Mouse (Mus musculus) CD4-positive, CD25-positive, alpha-beta regulatory T cell (primary cell): ENCODE data around the gene Tbce. TPM values are rescaled to one million over a fixed set of nuclear protein-coding genes. Genes with fewer than 3 reads are reported as not detected.

Source experiments
- polyA plus RNA-seq: library from polyadenylated mRNA; unstranded; fragments of 100-300 nt; shearing (Covaris generic); gene quantifications from one replicate; pipeline ENCODE4 v1.2.1, GENCODE M21; 2017

Gene Tbce
- 100 TPM for polyA plus RNA-seq

DNA sequence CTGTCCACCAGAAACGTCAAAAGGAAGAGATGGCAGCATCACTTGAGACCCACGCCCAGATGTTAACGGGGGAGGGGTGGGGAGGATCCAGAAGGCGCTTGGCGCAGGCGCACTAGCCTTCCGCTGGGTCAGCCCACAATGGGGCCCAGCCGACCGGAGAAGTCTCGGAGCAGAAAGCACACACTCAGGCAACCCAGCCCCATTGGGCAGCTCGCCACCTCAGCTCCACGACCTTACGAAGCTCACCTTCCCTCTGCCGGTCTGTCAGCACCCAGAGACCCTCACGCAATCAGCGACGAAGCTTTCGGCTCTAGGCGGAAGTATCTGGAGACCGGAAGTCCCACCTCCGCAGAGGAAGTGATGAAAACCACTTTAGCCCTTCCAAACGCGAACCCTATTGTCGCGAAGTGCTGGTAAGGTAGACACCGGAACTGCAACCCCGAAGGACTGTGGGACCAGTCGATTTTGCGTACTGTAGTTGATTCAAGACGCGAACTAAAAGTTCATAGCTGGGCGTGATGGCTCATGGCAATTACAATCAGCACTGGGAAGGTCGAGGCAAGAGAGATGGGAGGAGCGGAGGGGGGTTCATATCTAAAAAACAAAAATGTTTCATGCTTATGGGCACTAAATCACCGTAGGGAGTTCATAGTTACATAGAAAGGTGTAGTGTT, at the start of gene Tbce:
Gene Tbce (minus strand): TSS at position 347 of the 674 bp plus-strand sequence.

DNA sequence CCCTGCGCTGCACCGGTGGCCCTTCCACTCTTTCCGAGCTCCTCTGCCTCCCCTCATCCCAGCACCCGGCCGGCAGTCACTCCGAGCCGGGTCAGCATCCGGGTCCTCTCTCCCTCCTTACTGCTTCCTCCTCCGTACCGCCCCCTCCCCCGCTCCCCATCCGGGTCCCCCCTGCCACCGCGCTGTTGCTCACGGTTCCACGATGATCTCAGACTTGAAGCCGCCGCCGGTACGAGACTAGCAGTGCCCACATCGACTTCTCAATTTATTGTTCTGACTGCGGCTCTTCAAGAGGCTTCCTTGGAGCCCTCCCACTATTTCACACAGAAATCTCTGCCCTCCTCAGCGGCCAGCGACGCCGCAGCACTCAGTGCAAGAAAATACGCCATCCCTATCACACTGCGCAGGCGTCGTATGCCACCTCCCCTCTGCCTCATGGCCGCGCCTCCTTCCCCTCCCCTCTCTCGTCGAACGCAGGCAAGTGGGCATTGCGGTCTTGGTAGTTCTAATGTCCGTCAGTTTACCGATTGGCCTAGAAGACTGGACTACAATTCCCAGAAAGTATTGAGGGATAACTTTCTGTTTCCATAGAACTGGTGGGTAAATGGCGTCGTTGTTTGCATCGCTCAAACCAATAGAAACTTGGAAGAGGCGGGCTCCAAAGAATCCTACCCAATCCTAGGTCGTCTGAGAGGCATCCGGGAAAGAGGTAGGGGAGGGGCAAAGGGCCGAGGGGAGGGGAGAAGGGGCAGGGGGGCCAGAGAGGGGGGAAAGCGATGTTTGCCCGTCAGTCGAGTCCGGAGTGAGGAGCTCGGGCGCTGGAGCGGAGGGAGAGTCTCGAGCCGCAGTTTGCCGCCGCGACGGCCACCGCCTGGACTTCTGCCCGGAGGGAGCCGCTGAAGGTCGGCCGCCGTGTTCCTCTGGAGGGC, 23.8 kb upstream of the Tbce start, which contains the start of the genes Arid4b and Ggps1:
Gene Arid4b (plus strand): TSS at position 220 of the 929 bp plus-strand sequence.
Gene Ggps1 (minus strand): TSS at position 476 of the 929 bp plus-strand sequence.

DNA sequence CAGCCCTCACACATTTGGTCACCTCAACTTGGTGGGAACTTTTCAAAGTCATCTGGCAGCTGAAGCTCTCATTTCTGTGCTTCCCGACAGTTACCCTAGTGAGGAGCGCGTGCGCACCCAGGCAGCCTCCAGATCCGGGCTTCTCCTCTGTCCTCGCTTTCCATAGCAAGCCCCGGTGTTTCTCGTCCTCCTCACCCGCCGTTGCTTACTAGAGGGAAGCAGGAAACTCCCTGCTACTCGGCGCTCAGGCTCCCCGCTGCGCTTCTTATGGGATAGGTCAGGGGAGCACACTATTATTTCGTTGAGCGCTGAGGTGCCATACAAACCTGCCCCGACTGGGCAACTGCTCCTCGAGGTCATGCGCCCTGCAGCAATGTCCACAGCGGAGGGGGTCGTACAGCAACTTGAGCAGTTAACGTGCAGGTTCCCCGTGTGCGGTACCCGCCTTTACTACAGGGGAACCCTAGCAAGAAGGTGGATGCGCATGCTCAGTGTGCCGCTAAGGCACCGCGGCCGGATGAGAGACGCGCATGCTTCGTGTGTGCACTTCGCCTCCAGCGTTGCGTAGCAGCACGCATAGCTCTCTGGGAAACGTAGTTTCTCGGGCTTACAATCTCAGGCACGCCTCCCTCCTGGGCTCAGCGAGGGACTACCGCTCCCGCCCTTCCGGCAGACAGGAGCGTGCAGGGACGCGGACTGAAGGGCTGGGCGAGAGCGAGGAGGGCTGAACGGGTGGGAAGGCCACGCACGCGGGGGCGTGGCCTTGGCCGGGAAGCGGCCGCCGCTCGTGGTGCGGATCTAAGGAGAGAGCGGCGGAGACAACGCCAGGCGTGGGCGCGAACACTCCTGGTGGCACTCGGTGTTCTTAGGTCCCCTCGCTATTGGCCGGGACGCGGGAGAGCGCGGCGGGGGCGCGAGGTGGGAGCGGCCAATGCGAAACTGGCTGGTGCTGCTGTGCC, 85.3 kb downstream of the Tbce start, which contains the start of gene B3galnt2:
Gene B3galnt2 (plus strand): TSS at position 596 of the 959 bp plus-strand sequence.

Other genes with a start within 250 kb of the Tbce start
- 43.3 TPM for gene B3galnt2, start 85.2 kb downstream of the Tbce start, polyA plus RNA-seq
- 152 TPM for gene Arid4b, start 23.6 kb upstream of the Tbce start, polyA plus RNA-seq
- 81.9 TPM for gene Ggps1, start 23.9 kb upstream of the Tbce start, polyA plus RNA-seq